Mouse (Mus musculus) liver, postnatal 0 days (tissue): Measurements from ENCODE around the gene Fshr. TPM values are rescaled to one million over a fixed set of nuclear protein-coding genes. Genes with fewer than 3 reads are reported as not detected.

Source experiments
- ATAC-seq: fragments of 200-750 bp; cut with Nextera tagmentation; 2 replicates; pipeline ENCODE4 v1.8.0; 2017; ENCODE audit warnings: mild to moderate bottlenecking, moderate library complexity
- DNase-seq: peaks from one replicate; pipeline ENCODE4 v3.0.0-alpha.2; 2016
- H3K27ac ChIP-seq: fragments of 300-500 bp; sonication (generic); 2 replicates; pipeline ENCODE4 v1.5.1; 2014; ENCODE audit warnings: antibody characterized with exemption, moderate library complexity, mild to moderate bottlenecking, low read depth
- H3K27me3 ChIP-seq: fragments of 300-500 bp; sonication (generic); 2 replicates; pipeline ENCODE4 v1.6.1; 2014; ENCODE audit warnings: low read length, control low read depth, mixed read lengths; ENCODE audit not compliant: insufficient read depth
- H3K36me3 ChIP-seq: fragments of 300-500 bp; sonication (generic); replicated peaks from 2 replicates; pipeline ENCODE4 v1.6.1; 2014; ENCODE audit warnings: mild to moderate bottlenecking, control low read depth, low read length, moderate library complexity, mixed read lengths; ENCODE audit not compliant: insufficient read depth
- H3K4me1 ChIP-seq: fragments of 300-500 bp; sonication (generic); 2 replicates; pipeline ENCODE4 v1.6.1; 2014; ENCODE audit warnings: antibody characterized with exemption, mild to moderate bottlenecking, control low read depth; ENCODE audit not compliant: insufficient read depth
- H3K4me2 ChIP-seq: fragments of 300-500 bp; sonication (generic); 2 replicates; pipeline ENCODE4 v1.6.1; 2014; ENCODE audit warnings: low read depth, mild to moderate bottlenecking, low read length, moderate library complexity, mixed read lengths
- H3K4me3 ChIP-seq: fragments of 300-500 bp; sonication (generic); 2 replicates; pipeline ENCODE4 v1.5.1; 2014; ENCODE audit warnings: low read depth, low read length
- H3K9ac ChIP-seq: fragments of 300-500 bp; sonication (generic); replicated peaks from 2 replicates; pipeline ENCODE4 v1.6.1; 2014; ENCODE audit warnings: mild to moderate bottlenecking, moderate library complexity
- H3K9me3 ChIP-seq: fragments of 300-500 bp; sonication (generic); 2 replicates; pipeline ENCODE4 v1.6.1; 2016; ENCODE audit warnings: mild to moderate bottlenecking, control low read depth, low read length, mixed read lengths
- CTCF ChIP-seq: sonication (generic); IDR thresholded peaks from 2 replicates; pipeline ENCODE4 v1.5.1; 2016; ENCODE audit warnings: antibody characterized with exemption, low read depth
- EP300 ChIP-seq: IDR thresholded peaks from 2 replicates; pipeline ENCODE4 v1.6.1; 2016; ENCODE audit warnings: antibody characterized with exemption, low read depth, mild to moderate bottlenecking
- WGBS: fragments of 180-500 bp; shearing (Covaris S2); extraction: QIAGEN DNeasy Blood & Tissue Kit; methylation state at CpG from one replicate; pipeline ENCODE4 v1.1.7; 2014; ENCODE audit not compliant: insufficient replicate concordance; 5-methylcytosine and 5-hydroxymethylcytosine counted together
- polyA plus RNA-seq: library from polyadenylated mRNA; unstranded; fragments of >200 nt; fragmentation: Nextera tagmentation; extraction: Ambion mirVana; gene quantifications from 2 replicates; pipeline ENCODE4 v1.2.1, GENCODE M21; 2015

The Fshr gene
- polyA plus RNA-seq, 1 experiment from 2014 or later: not detected

- 73% methylated on average over 3 of the region's 3 CpGs for whole genome bisulfite sequencing
- TF ChIP-seq EP300: no peak
- no peak for TF ChIP-seq CTCF
Observed at GRCm38 (mm10) chr17:88936941-88937340, 263.5 kb downstream of the Fshr start.

More at GRCm38 (mm10) chr17:88936941-88937340, 263.5 kb downstream of the Fshr start:
- ATAC-seq: no peak
- H3K36me3 ChIP-seq: no peaks in the 10 kb centered on the region
- no peaks in the 10 kb centered on the region for H3K27me3 ChIP-seq
- no peak overlapping the region for H3K27ac ChIP-seq
- no peak for DNase-seq
- no peaks in the 10 kb centered on the region for H3K9me3 ChIP-seq
- H3K4me3 ChIP-seq: no peak overlapping the region
- H3K9ac ChIP-seq: no peak overlapping the region
- no peaks in the 10 kb centered on the region for H3K4me1 ChIP-seq
- no peak overlapping the region for H3K4me2 ChIP-seq
